Mouse (Mus musculus) layer of hippocampus, adult 9-11 months (tissue): ENCODE results near the gene Rab1b.
"Not testable (repeated sequence)": the region's sequence is repeated elsewhere in the genome, so short reads cannot be mapped to it uniquely, and the experiment has no call there.

Experiments
- DNase-seq: peaks from one replicate; pipeline ENCODE4 v3.0.0; 2022

The Rab1b gene

GRCm38 (mm10) chr19:5106731-5107191 lies at the start of gene Rab1b:
Rab1b (minus strand) TSS chr19:5107072.
- peak; percentile 99 for DNase-seq

- DNase-seq: no peak
Measured at GRCm38 (mm10) chr19:5152261-5152660, 45.4 kb upstream of the Rab1b start.

DNA sequence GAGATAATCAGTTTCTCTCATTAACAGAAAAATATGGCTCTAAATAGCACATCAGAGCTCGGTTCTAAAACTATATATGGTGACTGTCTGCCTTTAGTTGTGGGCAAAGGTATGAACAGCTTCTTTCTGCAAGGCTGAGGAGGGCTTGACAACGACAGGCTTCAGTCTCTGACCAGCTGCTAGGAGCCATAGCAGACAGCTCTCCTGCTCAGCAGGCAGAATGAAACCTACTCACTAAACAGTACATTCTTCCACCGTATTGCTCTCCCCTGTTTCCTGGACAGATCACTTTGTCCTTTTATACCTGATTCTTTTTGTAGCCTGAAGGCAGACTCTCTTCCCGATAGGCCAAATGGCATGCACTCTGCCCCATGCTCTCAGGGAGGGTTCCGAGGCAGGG lies 44.9 kb upstream of the Rab1b start:
- DNase-seq: no peak

- peak; percentile 84 for DNase-seq
Measured at GRCm38 (mm10) chr19:5151331-5151730, 44.5 kb upstream of the Rab1b start.

DNA sequence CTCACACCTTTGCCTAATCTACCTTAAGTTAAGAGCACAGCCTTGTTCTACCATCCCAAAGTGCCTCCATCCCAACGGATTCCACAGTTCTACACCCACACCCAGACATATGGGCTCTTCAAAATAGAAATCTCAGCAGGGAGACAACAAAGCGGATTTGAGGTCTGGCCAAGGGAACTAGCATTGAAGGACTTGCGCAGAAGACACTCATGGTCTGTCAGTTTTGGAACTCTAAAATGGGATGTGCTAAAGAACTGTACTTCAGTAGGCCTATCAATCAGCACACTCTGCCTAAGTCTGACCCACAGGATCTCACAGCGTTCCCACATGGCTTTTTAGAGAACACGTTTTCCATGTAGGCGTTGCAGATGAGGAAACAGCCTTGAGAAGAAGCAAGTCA lies 43.5 kb upstream of the Rab1b start:
- peak; percentile 88 for DNase-seq

GRCm38 (mm10) chr19:5149041-5149440 lies 42.2 kb upstream of the Rab1b start:
- DNase-seq: not testable (repeated sequence)

DNA sequence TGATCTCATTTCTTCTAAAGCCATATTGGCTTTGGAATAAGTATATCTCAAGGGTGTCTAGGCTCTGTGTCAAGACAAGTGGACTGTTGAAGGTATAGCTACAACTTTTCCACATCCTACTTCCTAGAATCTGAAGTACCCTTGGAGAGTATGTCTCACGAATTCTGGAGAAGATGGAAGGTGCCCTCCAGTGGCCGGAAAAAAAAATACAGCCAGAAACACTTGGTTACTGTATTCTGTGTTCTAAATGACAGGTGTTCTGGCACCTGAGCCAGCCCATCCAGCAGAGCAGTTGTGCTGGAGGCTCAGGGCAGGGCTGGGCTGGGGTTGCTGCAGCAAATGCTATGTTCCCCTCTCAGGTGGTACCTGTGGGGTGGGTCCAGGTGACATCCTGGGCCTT lies 32.8 kb upstream of the Rab1b start:
- peak; percentile 51 for DNase-seq

DNA sequence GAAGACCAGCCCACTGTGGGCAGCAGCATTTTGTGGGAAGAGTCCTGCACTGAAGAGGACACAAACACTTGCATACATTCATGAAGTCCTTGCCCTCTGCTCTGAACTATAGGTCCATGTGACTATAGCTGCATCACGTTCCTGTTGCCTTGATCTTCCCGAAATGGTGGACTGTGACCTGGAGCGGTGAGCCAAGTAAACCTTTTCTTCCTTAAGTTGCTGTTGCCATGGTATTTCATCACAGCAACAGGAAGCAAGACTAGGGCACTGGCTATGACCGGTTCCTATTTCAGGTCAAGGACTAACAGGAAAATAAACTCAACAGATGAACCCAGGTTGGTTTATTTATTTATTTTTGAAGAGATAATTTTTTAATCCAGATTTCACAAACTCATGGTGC lies 24.4 kb upstream of the Rab1b start:
- no peak for DNase-seq

- DNase-seq: no peak
Measured at GRCm38 (mm10) chr19:5129770-5130169, 22.9 kb upstream of the Rab1b start.

GRCm38 (mm10) chr19:5124055-5124614 lies 17.3 kb upstream of the Rab1b start:
- no peak for DNase-seq

GRCm38 (mm10) chr19:5123241-5123640 lies 16.4 kb upstream of the Rab1b start:
- DNase-seq: no peak

GRCm38 (mm10) chr19:5122492-5122891 lies 15.6 kb upstream of the Rab1b start:
- no peak for DNase-seq

DNA sequence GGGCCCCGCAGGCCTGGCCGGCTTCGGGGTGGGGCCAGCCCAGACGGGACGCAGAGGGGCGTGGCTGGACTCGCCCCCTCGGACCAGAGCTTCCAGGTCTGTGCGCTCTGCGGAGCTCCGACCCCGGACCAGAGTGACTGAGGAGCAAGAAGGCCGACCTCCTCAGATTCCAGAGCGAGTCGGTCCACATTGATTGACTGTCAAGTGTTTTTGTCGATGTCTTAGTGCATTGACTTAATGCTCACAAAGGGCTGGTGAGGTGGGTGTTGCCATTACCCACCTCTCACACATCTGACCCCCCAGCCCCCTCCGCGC lies 11.5 kb upstream of the Rab1b start, which contains the start of gene Klc2:
Gene Klc2 (minus strand): TSS at position 177 of the 315 bp plus-strand sequence.
- DNase-seq: no peak

GRCm38 (mm10) chr19:5117494-5118383 lies 10.9 kb upstream of the Rab1b start:
- DNase-seq: peak; percentile 89

GRCm38 (mm10) chr19:5113783-5114182 lies 6.9 kb upstream of the Rab1b start:
- peak; percentile 67 for DNase-seq

DNA sequence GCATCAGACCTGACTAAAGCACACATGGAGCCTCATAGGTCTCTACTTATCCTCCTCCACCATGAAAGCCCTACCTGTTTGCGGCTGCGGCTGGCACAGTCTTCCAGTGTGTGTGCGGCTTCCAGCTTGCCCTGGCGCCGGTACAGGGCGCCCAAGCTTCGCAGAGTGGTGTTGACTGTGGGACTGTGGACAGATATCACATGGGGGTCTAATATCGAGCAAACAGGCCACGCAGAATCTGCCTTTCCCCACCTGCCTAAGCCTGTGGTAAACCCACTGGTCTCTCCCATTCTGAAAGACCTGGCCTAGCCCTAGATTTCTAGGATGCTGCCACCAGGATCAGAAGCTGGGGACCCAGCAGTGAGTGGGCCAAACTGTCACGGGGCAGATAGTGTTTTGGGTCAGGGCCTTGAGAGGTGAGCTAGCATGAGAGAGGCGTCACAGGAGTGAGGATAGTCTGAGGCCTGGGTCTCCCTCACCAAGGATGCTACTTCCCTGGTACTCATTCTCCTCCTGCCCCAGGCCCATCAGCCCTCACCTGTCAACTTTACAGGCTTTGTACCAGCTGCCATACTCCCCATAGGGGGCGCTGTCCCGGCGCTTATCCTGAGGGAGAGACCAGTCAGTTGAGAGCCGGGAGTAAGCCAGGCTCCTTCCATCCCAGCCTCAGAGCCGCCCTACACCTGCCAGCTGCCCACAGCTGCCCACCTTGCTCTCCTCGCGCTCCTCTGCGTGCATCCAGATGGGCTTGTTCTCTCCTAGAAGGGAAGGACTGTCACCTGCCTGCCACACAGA lies 3.0 kb upstream of the Rab1b start:
- DNase-seq: no peak

- DNase-seq: no peak
Measured at GRCm38 (mm10) chr19:5108702-5109101, 1.8 kb upstream of the Rab1b start.

GRCm38 (mm10) chr19:5108271-5108575 lies 1.4 kb upstream of the Rab1b start:
- DNase-seq: peak; percentile 35

DNA sequence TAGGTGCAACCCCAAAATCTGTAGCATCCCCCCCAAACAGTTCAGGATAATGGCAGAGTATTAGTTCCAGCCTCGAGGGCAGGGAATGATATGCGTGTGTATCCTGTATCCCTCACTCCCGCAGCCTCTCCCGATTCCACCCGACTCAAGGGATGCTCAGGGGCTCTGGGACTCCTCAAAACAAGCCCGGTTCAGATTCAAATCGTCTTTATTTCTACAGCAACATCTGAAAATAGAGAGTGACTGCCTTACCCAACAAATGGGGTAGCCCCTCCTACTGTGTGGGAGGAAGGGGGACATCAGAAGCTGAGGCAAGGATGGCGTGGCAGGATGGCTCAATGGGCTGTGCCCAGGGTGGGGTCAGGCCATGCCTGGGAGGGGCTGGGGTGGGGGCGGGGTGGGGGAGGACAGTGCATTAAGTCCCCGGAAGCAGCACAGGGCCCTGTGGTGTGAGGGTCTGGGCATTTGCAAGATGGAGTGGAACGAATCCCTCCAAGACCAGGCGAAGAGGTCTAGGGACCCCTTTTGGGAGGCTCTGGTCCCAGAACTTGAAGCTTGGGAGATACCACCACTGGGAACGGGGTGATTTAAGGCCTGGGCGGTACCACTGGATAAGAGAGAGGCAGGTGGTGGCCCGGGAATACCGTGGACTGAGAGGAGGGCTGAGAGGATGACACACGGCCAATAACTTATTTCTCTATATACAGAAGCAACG lies 841 bp upstream of the Rab1b start:
- peak; percentile 27 for DNase-seq

DNA sequence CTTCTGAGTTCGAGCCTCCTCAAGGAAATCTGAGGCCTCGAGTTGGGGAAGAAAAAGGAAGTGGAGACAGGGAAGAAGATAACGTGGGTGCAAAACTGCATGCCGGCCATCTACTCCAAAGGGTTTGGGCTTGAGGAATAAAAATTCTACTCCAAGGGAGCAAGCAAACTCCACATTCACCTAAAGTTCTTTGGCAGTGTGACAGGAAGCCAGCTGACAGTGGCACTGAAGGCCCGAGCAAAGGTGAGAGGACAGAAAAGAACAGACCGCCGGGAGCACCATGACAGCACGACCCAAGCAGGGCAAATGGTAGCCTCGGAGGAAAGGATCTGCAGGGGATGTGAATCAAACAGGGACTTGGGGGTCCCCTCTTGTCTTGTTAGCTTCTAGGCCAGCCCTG lies 798 bp downstream of the Rab1b start:
- DNase-seq: peak; percentile 20

DNA sequence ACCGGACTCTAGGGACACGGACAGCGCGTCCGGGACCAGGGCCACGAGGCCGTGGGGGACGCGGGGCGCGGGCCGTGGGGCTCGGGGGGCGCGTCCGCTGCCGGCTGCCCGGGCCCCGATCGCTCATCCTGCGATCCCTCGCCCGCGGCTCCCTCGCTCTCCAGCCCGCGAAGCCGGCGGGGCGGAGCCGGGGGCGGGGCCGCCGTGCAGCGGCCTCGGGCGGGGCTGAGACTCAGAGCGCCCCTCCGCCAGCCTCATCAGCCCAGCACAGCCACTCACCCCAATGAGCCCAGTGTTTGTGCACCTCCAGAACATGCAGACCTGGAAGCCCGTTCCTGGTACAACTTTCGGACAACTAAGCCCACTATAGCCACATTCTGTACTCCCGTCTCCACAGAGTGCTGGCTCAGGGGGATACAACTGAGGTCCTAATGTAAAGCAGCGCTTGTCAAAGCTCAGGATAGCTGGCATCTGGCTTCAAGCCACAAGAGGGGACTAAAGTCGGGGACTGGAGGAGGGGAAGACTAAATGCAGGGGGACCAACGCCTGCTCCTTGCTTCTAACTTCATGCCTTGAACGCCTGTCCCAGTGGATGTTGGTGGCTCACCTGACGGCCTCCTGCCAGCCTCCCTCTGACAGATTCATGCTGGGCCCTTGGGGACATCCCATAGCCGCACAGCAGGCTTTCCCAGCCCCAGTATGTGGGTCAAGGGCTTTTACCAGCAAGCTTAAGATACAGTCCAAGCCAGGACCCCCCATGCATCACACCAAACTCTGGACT lies 8.3 kb downstream of the Rab1b start, which contains the start of gene Cnih2:
Gene Cnih2 (minus strand): TSS at position 159 of the 781 bp plus-strand sequence.
- DNase-seq: peak; percentile 81
